Mouse (Mus musculus) large intestine, adult 2 months (tissue): ENCODE data around the gene Gstt1. TPM values are rescaled to one million over a fixed set of nuclear protein-coding genes. Genes with fewer than 3 reads are reported as not detected.

Experiments
- DNase-seq: peaks from one replicate; pipeline ENCODE4 v3.0.0-alpha.2; 2012; ENCODE audit warnings: low read depth, low spot score
- WGBS: fragments of 180-500 bp; shearing (Covaris S2); methylation state at CpG from one replicate; pipeline ENCODE4 v1.1.7; 2018; 5-methylcytosine and 5-hydroxymethylcytosine counted together
- polyA plus RNA-seq: library from polyadenylated mRNA; depleted of rRNA; stranded (reverse); fragments of >200 nt; gene quantifications from 2 replicates; pipeline ENCODE4 v1.2.3, GENCODE M21; 2012

Gene Gstt1
- polyA plus RNA-seq, 1 experiment = 44.8 TPM

DNA sequence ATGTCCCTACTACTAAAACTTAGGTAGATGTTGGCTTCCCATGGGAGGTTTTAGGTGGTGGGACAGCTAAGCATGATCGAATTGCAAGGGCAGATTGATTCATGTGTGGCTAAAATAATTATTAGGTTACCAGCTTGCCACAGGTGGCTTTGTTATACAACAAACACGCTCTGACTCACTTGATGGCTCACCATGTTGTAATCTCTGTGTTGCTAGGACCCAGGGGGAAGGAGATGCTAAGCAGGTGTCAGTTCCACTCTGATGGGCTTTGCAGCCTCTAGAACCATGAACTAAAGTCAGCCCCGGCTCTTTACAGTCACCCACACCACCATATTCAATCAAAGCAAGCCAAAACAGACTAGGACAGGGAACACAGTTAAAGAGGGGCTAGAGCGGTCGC lies 21.5 kb upstream of the Gstt1 start:
- WGBS = 89% methylated on average over 5 of the region's 5 CpGs
- no peak for DNase-seq

DNA sequence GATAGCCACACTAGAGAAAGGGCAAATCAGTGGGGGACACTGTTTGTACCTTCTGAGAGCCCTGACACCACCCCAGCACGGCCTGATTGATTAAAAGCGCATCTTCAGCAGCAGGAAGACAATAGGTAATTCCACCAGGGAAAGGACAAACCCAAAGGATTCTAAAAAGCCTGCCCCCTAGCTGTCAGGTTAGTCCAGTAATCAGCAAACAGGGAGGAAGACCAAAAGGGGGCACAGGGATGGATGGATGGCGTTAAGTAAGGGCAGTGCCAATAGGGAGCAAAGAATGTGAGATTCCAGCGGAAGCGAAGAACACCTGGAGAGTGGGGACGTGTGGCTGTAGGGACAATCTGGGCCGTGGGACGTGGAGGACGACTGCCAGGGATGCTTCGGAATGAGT lies 20.3 kb upstream of the Gstt1 start:
- 61% methylated on average over 10 of the region's 10 CpGs for WGBS

DNA sequence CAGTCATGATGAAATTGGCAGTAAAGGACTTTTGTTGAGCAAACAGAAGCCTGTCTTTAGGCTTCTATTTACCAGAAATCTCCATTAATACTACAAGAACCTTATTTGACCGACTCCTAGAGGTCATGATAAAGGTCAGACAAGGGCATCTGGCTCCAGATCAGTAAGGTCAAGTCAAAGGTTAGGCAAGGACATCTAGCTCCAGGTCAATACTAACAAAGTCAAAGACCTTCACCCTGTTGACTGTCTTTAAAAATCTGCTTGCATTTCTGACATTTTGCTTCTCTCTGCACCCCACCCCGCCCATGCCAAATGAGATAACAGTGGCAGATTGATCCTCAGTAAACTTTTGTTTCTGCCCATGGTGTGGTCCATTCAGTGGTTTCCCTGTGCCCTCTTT lies 5.8 kb upstream of the Gstt1 start:
- 57% methylated on average over 2 of the region's 2 CpGs for WGBS
- no peak for DNase-seq

More for the DNA sequence above, 20.3 kb upstream of the Gstt1 start:
- DNase-seq = no peak

DNA sequence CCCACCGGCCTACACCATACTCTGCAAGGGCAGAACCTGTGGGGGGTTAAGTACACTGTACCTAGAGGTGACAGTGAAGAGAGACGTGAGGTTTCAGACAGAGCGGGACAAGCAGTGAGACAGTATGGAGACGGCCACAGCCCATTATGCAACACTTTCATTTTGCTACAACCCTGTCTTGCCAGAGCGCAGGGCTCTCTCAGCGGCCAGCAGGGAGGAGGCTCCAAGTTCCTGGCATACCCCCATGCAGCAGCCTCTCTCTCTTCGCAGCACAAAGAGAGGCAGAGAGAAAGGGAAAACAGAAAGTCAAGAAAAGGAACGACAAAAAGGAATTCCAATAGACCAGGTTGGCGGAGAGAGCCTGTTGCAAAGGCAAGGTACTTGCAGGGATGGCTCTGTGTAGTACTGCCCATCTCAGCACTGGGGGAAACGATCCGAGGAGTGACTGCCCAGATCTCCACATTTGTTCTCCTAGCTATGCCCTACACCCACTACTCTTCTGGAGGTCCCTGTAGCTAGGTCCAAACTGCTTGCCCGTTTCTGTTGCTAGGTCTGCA lies 687 bp downstream of the Gstt1 start:
- DNase-seq = no peak
- WGBS = 1% methylated on average over 12 of the region's 12 CpGs

DNA sequence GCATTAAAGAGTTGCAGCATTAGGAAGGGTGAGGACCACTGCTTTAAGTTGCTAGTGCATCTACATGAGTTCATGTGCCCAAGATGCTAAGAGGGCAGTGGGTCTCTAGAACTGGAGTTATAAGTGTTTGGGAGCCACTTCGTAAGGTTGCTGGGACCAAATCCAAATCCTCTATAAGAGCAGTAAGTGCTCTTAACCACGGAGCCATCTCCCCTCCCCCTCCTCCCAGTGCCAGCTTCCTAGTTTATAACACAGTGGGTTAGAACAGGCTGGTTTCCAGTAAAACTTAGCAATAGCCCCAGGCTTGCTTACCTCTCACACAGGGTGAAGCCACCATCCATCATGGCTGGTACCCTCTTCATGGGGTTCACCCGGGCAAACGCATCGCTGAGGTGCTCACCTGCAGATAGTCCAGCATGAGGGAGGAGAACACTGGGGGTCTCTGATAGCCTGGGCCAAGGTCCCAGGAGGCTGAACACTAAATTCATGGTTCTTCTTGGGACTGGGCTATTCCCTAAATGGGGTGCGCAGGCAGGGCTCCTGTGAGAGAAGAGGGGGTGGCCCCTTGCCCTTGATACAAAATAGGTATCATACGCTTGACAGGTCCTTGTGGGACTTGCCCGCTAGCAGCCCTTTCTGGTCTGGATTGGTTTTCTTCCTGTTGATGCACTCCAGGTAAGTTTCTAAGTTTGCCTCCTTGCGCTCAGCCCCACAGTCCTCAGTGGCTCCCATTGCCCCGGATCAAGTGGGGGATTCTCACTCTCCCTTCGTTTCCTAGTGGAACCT lies 1.5 kb downstream of the Gstt1 start:
- no peak for DNase-seq
- WGBS = 47% methylated on average over 11 of the region's 11 CpGs

DNA sequence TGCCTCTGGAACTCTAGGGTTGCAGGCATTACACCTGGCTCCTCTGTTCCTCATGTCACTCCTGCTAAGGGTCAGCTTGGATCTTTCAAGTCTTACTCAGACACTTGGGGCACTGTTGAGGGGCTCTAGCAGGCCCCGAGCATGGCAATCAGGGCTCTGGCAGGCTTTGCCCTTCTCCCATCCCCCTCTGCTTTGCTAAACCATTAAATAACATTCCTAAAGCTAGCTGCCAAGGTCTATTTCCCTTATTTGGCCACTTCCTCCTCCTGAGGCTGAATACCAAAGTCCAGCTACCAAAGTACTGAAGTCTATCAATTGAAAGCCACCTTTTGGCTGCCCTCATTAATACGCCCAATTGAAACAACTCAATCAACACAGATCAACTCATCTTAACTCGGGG lies 3.5 kb downstream of the Gstt1 start:
- WGBS = 14% methylated on average over 3 of the region's 3 CpGs
- DNase-seq = no peak

DNA sequence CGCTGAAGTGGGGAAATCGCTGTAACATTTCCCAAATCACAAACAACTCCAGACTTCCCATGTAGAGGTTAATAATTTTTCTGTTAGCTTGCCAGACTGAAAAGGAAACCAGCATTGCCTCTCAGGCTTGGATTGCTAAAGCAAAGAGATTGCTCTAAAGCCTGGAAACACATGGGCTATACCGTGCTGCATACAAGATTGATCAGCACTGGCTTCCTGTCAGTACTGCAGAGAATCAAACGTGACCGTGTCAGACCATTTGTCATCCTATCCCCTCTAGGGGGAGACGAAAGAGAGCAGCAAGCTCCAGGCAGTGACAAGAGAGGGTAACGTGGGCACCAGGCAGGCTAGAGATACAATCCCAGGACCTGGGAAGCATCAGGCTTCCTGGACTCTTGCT lies 7.6 kb downstream of the Gstt1 start:
- DNase-seq = no peak

DNA sequence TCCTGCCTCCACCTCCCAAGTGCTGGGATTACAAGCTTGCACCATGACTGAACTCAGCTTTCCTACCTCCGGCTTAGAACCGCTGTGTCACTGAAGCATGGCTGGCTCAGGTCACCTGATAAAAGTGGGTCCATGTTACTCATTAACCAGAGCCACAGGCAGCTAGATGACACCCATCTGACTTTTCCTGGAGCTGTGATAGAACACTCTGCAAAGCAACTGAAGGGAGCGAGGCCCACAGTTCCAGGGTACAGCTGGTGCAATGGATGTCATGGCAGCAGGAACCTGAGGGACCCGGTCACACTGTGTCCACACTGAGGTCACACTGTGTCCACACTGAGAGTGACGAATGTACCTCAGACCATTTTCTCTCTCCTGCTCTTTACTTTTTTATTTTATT lies 8.5 kb downstream of the Gstt1 start:
- no peak for DNase-seq
- WGBS = 41% methylated on average over 5 of the region's 5 CpGs

More for the DNA sequence above, 7.6 kb downstream of the Gstt1 start:
- WGBS = 30% methylated on average over 7 of the region's 7 CpGs

DNA sequence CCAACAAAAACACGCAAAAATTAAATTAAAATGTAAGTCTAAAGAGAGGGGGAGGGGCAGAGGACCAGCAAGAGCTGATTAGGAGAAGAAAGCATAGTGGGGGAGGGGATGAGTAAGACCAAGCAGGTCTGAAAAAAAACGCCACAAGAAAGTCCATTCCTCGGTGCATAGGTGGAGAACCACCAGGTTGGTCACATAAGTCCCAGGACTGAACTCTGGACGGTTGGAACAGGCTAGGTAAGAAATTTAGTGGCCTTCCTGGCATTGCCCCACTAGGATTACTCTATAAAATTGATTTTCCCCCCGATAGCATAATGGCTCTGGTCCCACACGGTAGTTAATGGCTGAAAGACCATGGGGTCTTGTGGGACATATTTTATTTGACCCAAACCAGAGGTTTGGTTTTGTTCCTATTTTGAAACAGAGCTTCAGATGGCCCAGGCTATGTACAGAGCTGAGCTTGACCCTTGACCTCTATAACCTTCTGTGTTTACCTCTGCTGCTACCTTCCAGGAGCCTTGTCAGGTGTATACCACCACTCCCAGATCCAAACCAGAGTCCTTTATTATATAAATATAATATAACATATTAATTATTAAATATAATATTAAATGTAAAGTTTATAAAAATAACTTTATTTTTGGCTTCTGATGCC lies 9.2 kb downstream of the Gstt1 start:
- WGBS = 75% methylated on average over 6 of the region's 6 CpGs
- DNase-seq = no peak

DNA sequence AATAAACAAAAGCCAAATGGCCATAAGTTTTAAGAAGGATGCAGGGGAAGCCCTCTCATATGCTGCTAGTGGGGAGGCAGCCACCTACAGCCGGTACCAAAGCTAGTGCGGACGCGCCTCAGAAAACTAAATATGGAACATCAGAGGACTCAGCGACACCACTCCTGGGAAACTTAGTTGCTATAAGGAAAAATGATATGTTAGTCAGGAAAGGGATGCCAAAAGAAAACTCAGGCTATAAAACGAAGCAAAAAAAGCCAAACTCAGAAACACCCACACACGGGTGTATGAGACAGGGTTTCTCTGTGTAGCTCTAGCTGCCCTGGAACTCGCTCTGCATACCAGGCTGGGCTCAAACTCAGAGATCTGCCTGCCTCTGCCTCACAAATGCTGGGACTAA lies 10.1 kb downstream of the Gstt1 start:
- 94% methylated on average over 8 of the region's 8 CpGs for WGBS

DNA sequence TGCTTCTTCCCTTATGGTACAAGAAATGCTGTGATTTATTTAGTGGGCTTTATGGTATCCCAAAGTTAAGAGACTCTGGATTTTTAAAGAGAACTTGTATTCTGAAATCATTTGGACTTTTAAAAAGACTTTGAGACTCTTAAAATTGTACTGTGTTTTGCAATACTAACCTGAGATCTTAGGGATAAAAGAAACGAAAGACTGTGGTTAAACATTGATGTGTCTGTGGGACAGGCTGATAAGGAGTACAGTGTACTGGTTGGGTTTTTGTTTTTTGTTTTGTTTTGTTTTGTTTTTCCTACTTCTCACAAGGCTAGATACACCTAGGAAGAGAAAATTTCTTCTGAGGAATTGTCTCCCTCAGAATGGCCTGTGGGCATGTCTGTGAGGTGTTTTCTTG lies 12.9 kb downstream of the Gstt1 start:
- DNase-seq = no peak
- 72% methylated on average over 1 of the region's 1 CpGs for WGBS

More for the DNA sequence above, 10.1 kb downstream of the Gstt1 start:
- DNase-seq = no peak

DNA sequence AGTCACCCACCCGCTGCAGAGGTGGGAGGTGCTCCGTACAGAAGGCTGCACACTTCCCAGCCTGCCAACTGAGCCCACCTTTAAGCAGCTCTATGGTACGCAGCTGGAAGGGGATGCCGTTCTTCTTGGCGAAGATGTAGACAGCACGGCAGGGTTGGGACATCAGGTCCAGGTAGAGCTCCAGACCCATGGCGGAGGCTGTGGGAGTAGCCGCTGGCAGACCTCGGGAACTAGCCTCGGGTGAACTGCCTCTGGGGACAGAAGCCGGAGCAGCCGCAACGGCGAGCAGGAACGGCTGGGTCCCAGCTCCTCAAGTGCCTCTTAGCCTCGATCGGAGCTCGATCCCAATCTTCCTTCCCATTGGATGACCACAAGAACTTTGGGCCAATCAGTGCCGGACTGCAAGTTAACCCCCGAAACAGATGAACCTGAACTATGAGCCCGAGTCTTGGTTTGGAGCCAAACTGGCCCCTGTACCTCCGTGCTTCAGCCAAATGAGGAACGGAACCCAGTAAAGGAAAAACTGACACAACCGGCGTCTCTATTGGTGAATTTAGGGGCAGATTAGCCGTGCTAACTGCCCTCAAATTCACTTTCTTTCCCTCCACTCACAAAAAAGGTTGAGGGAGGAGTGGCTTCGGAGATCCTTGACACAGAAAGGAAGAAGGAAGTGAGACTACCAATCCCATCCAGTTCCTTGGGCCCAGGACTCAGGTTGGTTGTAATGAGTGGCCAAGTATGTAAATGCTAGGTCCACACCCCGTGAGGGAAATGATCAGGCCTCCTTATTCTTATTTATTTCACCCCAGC lies 17.4 kb downstream of the Gstt1 start, which contains the start of the genes Gm20441 and Gstt3:
Gene Gm20441, minus strand, starts transcription at position 186 of the 810 bp plus-strand sequence.
Gene Gstt3, minus strand, starts transcription at position 646 of the 810 bp plus-strand sequence.
- WGBS = under 1% methylated on average over 28 of the region's 28 CpGs
- DNase-seq = peak; percentile 93

DNA sequence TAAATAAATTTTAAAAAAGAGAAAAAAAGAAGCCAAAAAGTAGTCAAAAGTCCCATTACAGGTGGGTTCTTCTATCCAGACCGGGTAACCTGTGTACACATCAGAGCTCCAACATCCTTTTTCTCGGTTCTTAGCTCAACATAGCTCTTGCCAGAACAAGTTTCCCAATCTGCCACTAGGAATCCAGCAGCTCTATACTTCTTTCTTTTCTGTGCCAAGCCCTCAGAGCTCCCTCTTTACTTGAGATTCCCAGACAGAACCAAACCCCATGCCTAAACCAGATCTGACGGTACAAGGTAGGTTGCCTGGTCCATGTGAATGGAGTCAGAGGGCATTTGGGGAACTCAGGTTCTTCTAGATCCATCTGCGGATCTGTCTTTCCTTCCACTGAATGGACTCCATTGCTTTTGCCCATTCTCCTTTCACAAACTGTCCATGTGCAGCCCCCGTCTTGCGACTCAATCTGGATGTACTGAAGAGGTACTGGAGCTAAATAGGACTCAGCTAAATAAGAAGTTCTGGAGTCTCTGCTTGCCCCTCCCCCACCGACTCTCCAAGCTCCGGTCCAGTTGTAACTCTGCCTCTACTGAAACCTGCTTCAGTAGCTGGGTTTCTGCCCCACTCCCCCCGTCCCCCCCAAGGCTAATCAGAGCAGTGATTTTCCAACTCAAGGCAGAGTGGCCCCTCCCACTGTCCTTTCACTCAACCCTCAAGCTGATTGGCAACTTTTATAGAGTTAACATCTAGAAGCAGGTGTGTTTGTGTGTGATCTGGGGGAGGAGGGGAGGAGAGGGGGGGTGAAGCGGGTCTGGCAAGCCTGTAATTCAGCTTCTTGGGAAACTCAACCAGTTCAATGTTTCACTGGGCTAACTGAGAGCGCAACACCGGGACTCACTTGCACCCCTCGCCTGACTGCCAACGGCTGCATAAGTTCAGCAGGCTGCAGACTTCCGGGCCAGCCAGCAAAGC lies 18.9 kb downstream of the Gstt1 start:
- 28% methylated on average over 15 of the region's 15 CpGs for WGBS
- DNase-seq = no peak

DNA sequence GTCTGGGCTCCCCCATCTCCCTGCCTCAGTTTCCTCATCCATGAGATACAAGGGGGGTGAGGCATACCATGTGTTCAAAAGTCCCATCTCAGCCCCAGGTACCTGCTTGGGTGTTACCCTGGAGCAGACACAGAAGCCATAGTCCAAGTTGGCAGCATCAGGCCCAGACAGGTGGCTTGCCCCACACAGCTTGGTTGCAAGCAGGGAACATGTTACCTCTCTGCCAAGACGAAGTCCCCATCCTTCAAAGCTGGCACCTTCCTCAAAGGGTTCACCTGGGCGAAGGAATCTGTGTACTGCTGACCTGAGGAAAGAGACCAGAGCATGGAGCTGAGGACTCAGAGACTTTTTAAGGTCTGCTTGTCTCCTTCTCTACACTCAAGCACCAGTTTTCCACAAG lies 20.5 kb downstream of the Gstt1 start:
- DNase-seq = no peak
- 98% methylated on average over 2 of the region's 2 CpGs for WGBS

DNA sequence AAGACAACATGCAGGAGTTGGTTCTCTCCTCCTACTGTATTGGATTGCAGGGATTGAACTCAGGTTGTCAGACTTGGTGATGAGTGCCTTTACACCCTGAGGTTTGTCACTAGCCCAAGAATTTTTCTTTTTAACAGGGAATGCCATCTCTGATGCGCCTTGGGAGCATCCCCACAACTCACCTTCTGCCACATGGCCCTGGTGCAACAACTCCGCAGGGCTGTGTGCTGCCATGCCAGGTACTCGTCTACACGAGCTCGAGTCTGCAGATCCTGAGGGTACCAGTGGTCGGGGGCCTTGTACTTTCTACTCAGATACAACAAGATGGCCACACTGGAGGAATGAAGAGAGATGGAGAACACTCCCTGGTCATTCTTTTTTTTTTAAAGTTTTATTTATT lies 21.8 kb downstream of the Gstt1 start:
- 93% methylated on average over 6 of the region's 6 CpGs for WGBS
- DNase-seq = no peak

DNA sequence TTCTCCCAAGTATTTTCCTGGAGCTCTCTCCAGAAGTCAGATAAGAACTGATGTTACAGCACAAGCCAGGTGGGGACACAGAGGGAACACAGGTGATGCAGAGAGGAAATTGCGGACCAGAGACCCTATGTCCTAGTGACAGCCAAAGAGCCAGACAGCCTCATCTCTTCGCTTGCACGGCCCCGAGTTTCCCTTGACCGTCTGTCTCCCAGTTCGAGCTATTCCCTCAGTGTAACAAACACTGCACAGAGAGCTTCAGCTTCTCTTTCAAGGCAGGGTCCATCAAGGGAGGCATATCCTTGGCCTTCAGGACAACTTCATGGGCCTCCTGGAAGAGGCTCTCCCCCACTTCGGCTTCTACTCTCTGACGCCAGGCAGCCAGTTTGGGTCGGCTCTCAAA lies 23.8 kb downstream of the Gstt1 start:
- 92% methylated on average over 9 of the region's 9 CpGs for WGBS
- no peak for DNase-seq

DNA sequence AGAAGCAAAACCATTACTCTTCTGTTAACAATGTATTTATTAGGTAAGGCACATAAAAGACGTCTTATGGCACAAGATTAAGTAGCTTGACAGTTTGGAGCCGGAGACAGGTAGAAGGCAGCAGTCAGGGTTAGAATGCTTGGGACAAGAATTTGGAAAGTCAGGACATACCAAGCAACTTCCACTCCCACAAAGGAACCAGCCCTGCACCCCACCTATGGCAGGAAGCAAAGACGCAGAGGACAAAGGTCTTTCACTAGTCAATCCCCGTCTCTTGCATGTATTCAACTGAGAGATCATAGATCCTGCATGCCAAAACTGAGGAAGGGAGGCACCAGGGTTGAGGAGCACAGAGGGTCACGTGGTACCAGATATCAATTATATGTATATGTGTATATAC lies 24.3 kb downstream of the Gstt1 start:
- WGBS = 84% methylated on average over 5 of the region's 5 CpGs
- DNase-seq = no peak

DNA sequence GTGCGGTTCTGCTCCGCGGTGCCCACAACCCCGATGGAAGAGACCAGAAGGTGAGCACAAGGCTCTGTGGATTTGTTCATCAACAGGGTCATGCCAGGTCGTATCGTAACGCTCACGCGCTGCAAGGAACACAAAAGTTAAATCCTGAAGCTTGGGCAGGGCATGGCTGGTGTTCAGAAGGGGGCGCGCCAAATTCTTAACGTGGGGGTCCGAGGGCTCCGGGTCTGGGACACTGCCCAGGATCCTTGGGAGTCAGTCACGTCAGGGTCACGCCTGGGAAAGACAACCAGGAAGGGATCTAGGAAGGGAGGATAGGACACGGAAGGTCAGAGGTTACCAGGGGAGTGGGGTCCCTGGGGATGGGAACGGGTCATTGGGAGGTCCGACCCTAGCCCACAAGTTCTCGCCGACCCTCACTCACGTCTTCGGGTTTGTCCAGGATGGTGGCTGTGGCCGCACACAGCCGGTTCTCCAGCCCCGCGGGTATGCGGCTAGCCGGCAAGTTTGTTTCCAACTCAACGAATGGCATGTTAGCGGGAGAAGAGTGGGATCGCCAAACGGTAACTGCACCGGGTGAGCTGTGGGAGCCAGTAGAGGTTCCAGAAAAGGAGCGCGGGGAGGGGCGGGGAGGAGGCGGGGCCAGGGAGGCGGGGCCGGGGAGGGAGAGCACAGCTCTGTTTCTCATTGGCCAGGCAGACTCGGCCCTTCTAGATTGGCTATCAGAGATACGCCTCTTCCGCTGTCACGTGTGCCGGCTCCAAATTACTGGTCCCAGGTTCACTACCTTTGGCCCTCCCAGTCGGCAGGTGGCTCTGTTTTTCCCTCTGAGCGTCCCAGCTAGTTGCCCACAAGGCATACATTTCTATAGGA lies 25.4 kb downstream of the Gstt1 start, which contains the start of gene Ddt:
Gene Ddt, minus strand, starts transcription at position 620 of the 870 bp plus-strand sequence.
- peak; percentile 93 for DNase-seq

More for the DNA sequence above, 25.4 kb downstream of the Gstt1 start, which contains the start of gene Ddt:
- WGBS = under 1% methylated on average over 47 of the region's 47 CpGs
